20 mouse cellular contexts compared by ENCODE assay signal in the genomic region with DNA sequence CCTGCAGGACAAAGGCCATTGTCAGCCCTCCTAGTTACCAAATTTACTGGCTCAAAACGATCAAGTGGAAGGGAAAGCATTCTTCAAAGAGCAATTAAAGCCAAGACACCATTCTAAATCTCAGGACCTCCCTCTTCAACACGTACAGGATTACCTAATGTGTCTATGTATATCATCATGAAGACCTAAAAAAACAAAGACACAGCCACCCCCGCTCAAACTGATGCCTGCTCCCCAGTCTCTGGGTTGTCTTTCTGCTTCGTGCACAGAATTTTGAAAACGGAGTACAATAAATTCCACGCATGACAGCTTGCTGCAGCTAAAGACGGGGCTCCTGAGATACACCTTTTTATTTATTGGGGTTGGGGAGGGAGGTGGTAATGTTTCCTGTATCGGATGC.
DNase-seq lines count a peak whose midpoint lies in the region; ATAC-seq and TF ChIP-seq lines count a peak whose summit lies in the region.
"Had no signal": no experiment of that assay in that cellular context is flagged by ENCODE, and none has a peak within 500 bp of the region (broad histone marks: within the 10 kb centered on the region; RNA-seq: fewer than 3 reads in every experiment).

No protein-coding gene starts in this region.

- peaks cover 26% of the 10 kb centered on the region for H3K4me1 ChIP-seq in kidney, embryonic 14.5 days (ENCODE audit: control insufficient read depth, insufficient read depth, low read length)
- H3K4me1 ChIP-seq in midbrain, embryonic 15.5 days, result peaks cover 13% of the 10 kb centered on the region
- H3K4me1 ChIP-seq in midbrain, postnatal 0 days (ENCODE audit: insufficient read depth, low read length), result no peaks in the 10 kb centered on the region
- peaks cover 29% of the 10 kb centered on the region for H3K4me1 ChIP-seq in neural tube, embryonic 14.5 days (ENCODE audit: control insufficient read depth, insufficient read depth, low read length)
- H3K4me1 ChIP-seq in thymus, adult 2 months (replicated peaks; ENCODE audit: control insufficient read depth, insufficient read depth, low read length), result no peaks in the 10 kb centered on the region
- H3K4me1 ChIP-seq in liver, postnatal 0 days (ENCODE audit: insufficient read depth), result peaks cover 9% of the 10 kb centered on the region; the same call in 1 of the 2 replicates

- H3K9me3 ChIP-seq in kidney, embryonic 14.5 days (ENCODE audit: control insufficient read depth, low read length), result no peaks in the 10 kb centered on the region
- H3K9me3 ChIP-seq in midbrain, embryonic 15.5 days, result no peaks in the 10 kb centered on the region
- H3K9me3 ChIP-seq in midbrain, postnatal 0 days (ENCODE audit: low read length), result no peaks in the 10 kb centered on the region
- no peaks in the 10 kb centered on the region for H3K9me3 ChIP-seq in neural tube, embryonic 14.5 days (ENCODE audit: control insufficient read depth, low read length)
- no peaks in the 10 kb centered on the region for H3K9me3 ChIP-seq in liver, postnatal 0 days (ENCODE audit: low read length)
- H3K9me3 ChIP-seq: embryonic facial prominence, embryonic 12.5 days; heart, embryonic 10.5 days; midbrain, embryonic 10.5 days had no signal

- no peak for TF ChIP-seq EP300 in liver, postnatal 0 days (IDR thresholded peaks at IDR 0.05; ENCODE audit: low read depth)

- H3K36me3 ChIP-seq in kidney, embryonic 14.5 days (ENCODE audit: control insufficient read depth, insufficient read depth, low read length), result no peaks in the 10 kb centered on the region
- no peaks in the 10 kb centered on the region for H3K36me3 ChIP-seq in midbrain, embryonic 15.5 days (replicated peaks)
- H3K36me3 ChIP-seq in midbrain, postnatal 0 days (ENCODE audit: insufficient read depth, low read length), result no peaks in the 10 kb centered on the region
- H3K36me3 ChIP-seq in neural tube, embryonic 14.5 days (ENCODE audit: control insufficient read depth, insufficient read depth, low read length), result no peaks in the 10 kb centered on the region
- no peaks in the 10 kb centered on the region for H3K36me3 ChIP-seq in thymus, adult 2 months (ENCODE audit: control insufficient read depth, insufficient read depth, low read length)
- no peaks in the 10 kb centered on the region for H3K36me3 ChIP-seq in liver, postnatal 0 days (replicated peaks; ENCODE audit: insufficient read depth, low read length)
- H3K36me3 ChIP-seq: embryonic facial prominence, embryonic 12.5 days; heart, embryonic 10.5 days; midbrain, embryonic 10.5 days had no signal

- no peak overlapping the region for H3K27ac ChIP-seq in kidney, embryonic 14.5 days (ENCODE audit: low read depth, low read length)
- H3K27ac ChIP-seq in midbrain, embryonic 15.5 days, result no peak overlapping the region
- H3K27ac ChIP-seq in midbrain, postnatal 0 days (ENCODE audit: low read depth, low read length), result no peak overlapping the region
- H3K27ac ChIP-seq in neural tube, embryonic 14.5 days (ENCODE audit: low read depth, low read length), result peak overlapping the region; percentile 22; the same call in 1 of the 2 replicates
- H3K27ac ChIP-seq in thymus, adult 2 months (ENCODE audit: control insufficient read depth, insufficient read depth, low read length), result no peak overlapping the region
- no peak overlapping the region for H3K27ac ChIP-seq in liver, postnatal 0 days (ENCODE audit: low read depth)
- H3K27ac ChIP-seq: embryonic facial prominence, embryonic 12.5 days; heart, embryonic 10.5 days; midbrain, embryonic 10.5 days had no signal

- ATAC-seq in kidney, embryonic 14.5 days (ENCODE audit: low FRiP score, low TSS enrichment), result peak; percentile 24; the same call in 1 of the 2 replicates
- peak; percentile 21; the same call in 1 of the 2 replicates for ATAC-seq in midbrain, embryonic 15.5 days (replicated peaks)
- no peak for ATAC-seq in midbrain, postnatal 0 days (ENCODE audit: low FRiP score)
- peak; percentile 4; the same call in 1 of the 2 replicates for ATAC-seq in neural tube, embryonic 14.5 days (ENCODE audit: low read depth)
- no peak for ATAC-seq in liver, postnatal 0 days
- ATAC-seq: forebrain, postnatal 0 days; inflammation-experienced regulatory T-cells, adult 6 months had no signal

- TF ChIP-seq POLR2A in thymus, adult 2 months (IDR thresholded peaks at IDR 0.05; ENCODE audit: control insufficient read depth, extremely low read depth, insufficient read depth, low read length, poor library complexity), result no peak

- no peak overlapping the region for H3K9ac ChIP-seq in kidney, embryonic 14.5 days (ENCODE audit: low read depth, low read length)
- H3K9ac ChIP-seq in midbrain, embryonic 15.5 days, result no peak overlapping the region
- no peak overlapping the region for H3K9ac ChIP-seq in midbrain, postnatal 0 days (replicated peaks; ENCODE audit: low read length, poor library complexity, severe bottlenecking)
- no peak overlapping the region for H3K9ac ChIP-seq in neural tube, embryonic 14.5 days (replicated peaks; ENCODE audit: low read depth, low read length)
- H3K9ac ChIP-seq in liver, postnatal 0 days (replicated peaks), result no peak overlapping the region
- H3K9ac ChIP-seq: embryonic facial prominence, embryonic 12.5 days; forebrain, postnatal 0 days had no signal

- H3K4me2 ChIP-seq in kidney, embryonic 14.5 days (replicated peaks; ENCODE audit: low read depth, low read length), result peak overlapping the region; percentile 22
- H3K4me2 ChIP-seq in midbrain, embryonic 15.5 days, result no peak overlapping the region
- no peak overlapping the region for H3K4me2 ChIP-seq in midbrain, postnatal 0 days (ENCODE audit: low read depth, low read length, poor library complexity, severe bottlenecking)
- no peak overlapping the region for H3K4me2 ChIP-seq in neural tube, embryonic 14.5 days (ENCODE audit: low read depth, low read length)
- H3K4me2 ChIP-seq in liver, postnatal 0 days (ENCODE audit: low read depth, low read length), result no peak overlapping the region
- H3K4me2 ChIP-seq: embryonic facial prominence, embryonic 12.5 days had no signal

- H3K4me3 ChIP-seq in kidney, embryonic 14.5 days (ENCODE audit: low read length), result no peak overlapping the region
- no peak overlapping the region for H3K4me3 ChIP-seq in midbrain, embryonic 15.5 days
- no peak overlapping the region for H3K4me3 ChIP-seq in midbrain, postnatal 0 days (ENCODE audit: low read depth, low read length)
- no peak overlapping the region for H3K4me3 ChIP-seq in neural tube, embryonic 14.5 days (ENCODE audit: low read depth, low read length)
- H3K4me3 ChIP-seq in thymus, adult 2 months (ENCODE audit: control insufficient read depth, insufficient read depth, low read length), result no peak overlapping the region
- H3K4me3 ChIP-seq in liver, postnatal 0 days (ENCODE audit: low read depth, low read length), result no peak overlapping the region
- H3K4me3 ChIP-seq: embryonic facial prominence, embryonic 12.5 days; heart, embryonic 10.5 days; midbrain, embryonic 10.5 days had no signal

- H3K27me3 ChIP-seq in kidney, embryonic 14.5 days (ENCODE audit: control insufficient read depth, insufficient read depth, low read length), result no peaks in the 10 kb centered on the region
- no peaks in the 10 kb centered on the region for H3K27me3 ChIP-seq in midbrain, embryonic 15.5 days (replicated peaks)
- no peaks in the 10 kb centered on the region for H3K27me3 ChIP-seq in midbrain, postnatal 0 days (ENCODE audit: insufficient read depth, low read length)
- H3K27me3 ChIP-seq in neural tube, embryonic 14.5 days (ENCODE audit: control insufficient read depth, insufficient read depth, low read length), result no peaks in the 10 kb centered on the region
- H3K27me3 ChIP-seq in thymus, adult 2 months (ENCODE audit: control insufficient read depth, insufficient read depth, low read length), result no peaks in the 10 kb centered on the region
- H3K27me3 ChIP-seq in liver, postnatal 0 days (ENCODE audit: insufficient read depth, low read length), result no peaks in the 10 kb centered on the region
- H3K27me3 ChIP-seq: embryonic facial prominence, embryonic 12.5 days had no signal

- no peak for TF ChIP-seq CTCF in midbrain, postnatal 0 days (IDR thresholded peaks at IDR 0.05)
- TF ChIP-seq CTCF in thymus, adult 2 months (IDR thresholded peaks at IDR 0.05; ENCODE audit: borderline replicate concordance, control insufficient read depth, extremely low read depth, insufficient read depth, low read length, poor library complexity), result no peak
- no peak for TF ChIP-seq CTCF in liver, postnatal 0 days (IDR thresholded peaks at IDR 0.05; ENCODE audit: low read depth)

- DNase-seq in kidney, postnatal 36 days, result no peak
- DNase-seq in midbrain, postnatal 0 days (ENCODE audit: low spot score), result no peak
- no peak for DNase-seq in thymus, adult 2 months
- no peak for DNase-seq in liver, postnatal 0 days
- DNase-seq: adrenal gland, adult 2 months; cerebellum, adult 11-12 months; cerebellum, postnatal 10 days; forebrain, postnatal 0 days; heart, postnatal 4 days; kidney, adult 18-20 months; lung, adult 18-20 months; lung, postnatal 10 days; thymus, postnatal 25 days had no signal

- 21% methylated on average over 8 of the region's 8 CpGs for WGBS in kidney, embryonic 14.5 days
- 66% methylated on average over 8 of the region's 8 CpGs for WGBS in midbrain, embryonic 15.5 days
- 72% methylated on average over 8 of the region's 8 CpGs for WGBS in midbrain, postnatal 0 days
- 36% methylated on average over 8 of the region's 8 CpGs for WGBS in neural tube, embryonic 14.5 days
- 90% methylated on average over 8 of the region's 8 CpGs for WGBS in thymus, adult 2 months
- 81% methylated on average over 8 of the region's 8 CpGs for WGBS in liver, postnatal 0 days (ENCODE audit: insufficient replicate concordance)

Comparison
In these comparisons a context has a peak if more than half of its experiments do, and no peak if none do; other contexts are left out.
1. ATAC-seq: peak in kidney, embryonic 14.5 days (single experiment), midbrain, embryonic 15.5 days (single experiment) and neural tube, embryonic 14.5 days (single experiment); none in midbrain, postnatal 0 days (single experiment) and liver, postnatal 0 days (single experiment).